Mouse (Mus musculus) macrophage (primary cell): ENCODE results near the gene Lpgat1. TPM values are rescaled to one million over a fixed set of nuclear protein-coding genes. Genes with fewer than 3 reads are reported as not detected.

Source experiments
- H3K27ac ChIP-seq: fragments of 350-480 bp; formaldehyde crosslinking; 2 replicates; pipeline ENCODE4 v1.9.0; 2021
- H3K36me3 ChIP-seq: fragments of 350-480 bp; formaldehyde crosslinking; 2 replicates; pipeline ENCODE4 v1.9.0; 2021; ENCODE audit errors: inconsistent target
- H3K4me3 ChIP-seq: fragments of 350-480 bp; formaldehyde crosslinking; 2 replicates; pipeline ENCODE4 v1.9.0; 2021; ENCODE audit errors: inconsistent target
- H3K79me2 ChIP-seq: fragments of 350-480 bp; formaldehyde crosslinking; 2 replicates; pipeline ENCODE4 v1.9.0; 2021; ENCODE audit errors: inconsistent target
- WGBS: methylation state at CpG from one replicate; pipeline ENCODE4 v1.1.7; 2026; ENCODE audit warnings: inconsistent platforms; ENCODE audit not compliant: missing documents; 5-methylcytosine and 5-hydroxymethylcytosine counted together
- polyA plus RNA-seq: library from polyadenylated mRNA; stranded (reverse); fragments of 250-400 nt; gene quantifications from 3 replicates; pipeline ENCODE4 v1.2.4, GENCODE M21; 2018; ENCODE audit warnings: inconsistent platforms

The Lpgat1 gene
- polyA plus RNA-seq, 1 experiment from 2014 or later: 26.3 TPM

DNA sequence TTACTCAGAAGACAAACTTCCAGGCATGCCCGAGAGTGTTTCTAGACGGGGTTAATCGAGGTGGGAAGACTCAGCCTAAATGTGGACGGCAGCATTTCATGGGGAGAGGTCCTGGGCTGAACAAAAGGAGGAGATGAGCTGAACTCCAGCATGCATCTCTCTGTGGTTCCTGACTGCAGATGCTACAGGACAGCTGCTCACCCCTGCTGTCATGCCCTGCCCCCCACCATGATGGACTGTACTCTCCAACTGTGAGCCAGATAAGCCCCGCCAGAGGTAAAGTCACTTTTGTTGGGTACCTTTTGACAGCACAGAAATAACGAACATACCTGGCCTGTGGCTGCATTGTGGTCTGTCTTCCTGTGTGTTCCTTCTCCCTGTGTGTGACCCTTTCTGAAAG is 88.2 kb downstream of the Lpgat1 start:
- H3K4me3 ChIP-seq: no peak overlapping the region
- 84% methylated on average over 6 of the region's 6 CpGs for WGBS
- H3K27ac ChIP-seq: no peak overlapping the region
- no peaks in the 10 kb centered on the region for H3K79me2 ChIP-seq
- H3K36me3 ChIP-seq: no peaks in the 10 kb centered on the region

DNA sequence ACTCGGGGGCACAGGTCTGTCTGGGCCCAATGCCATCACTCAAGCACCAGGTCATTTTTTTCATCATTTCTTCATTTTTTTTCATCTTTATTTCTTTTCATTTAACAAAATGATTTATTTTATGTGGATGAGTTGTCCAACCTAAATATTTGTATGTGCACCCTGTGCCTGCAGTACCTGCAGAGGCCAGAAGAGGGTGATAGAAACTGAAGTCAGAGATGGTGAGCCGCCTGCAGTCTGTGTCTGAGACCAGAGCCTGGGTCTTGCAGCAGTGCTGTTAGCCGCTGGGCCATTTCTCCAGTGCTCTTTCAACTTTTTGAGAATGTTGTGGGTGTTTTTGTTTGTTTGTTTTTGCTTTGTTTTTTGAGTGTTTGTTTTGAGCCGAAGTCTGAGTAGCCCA is 89.1 kb downstream of the Lpgat1 start:
- Histone ChIP-seq H3K4me3 (no peak overlapping the region), H3K79me2 (no peaks in the 10 kb centered on the region), H3K36me3 (no peaks in the 10 kb centered on the region), H3K27ac (no peak overlapping the region)
- 88% methylated on average over 2 of the region's 4 CpGs for WGBS

DNA sequence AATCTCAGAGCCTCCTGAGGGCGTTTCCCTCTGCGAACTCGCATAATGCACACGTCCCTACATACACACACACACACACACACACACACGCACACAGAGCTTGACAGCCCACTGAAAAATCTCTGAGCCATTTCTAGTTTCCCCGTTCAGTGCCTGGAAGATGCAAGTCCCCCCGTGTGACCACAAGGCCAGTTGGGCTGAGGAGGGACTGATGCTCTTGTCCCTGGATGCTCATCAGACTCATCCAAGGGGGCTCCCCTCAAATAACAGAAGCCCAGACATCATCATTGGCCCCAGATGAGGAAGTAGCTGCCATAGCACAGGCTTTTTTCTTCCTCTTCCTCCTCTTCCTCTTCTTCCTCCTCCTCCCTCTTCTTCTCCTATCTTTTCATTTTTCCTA is 90.3 kb downstream of the Lpgat1 start:
- H3K27ac ChIP-seq: no peak overlapping the region
- WGBS: 93% methylated on average over 7 of the region's 7 CpGs
- no peaks in the 10 kb centered on the region for H3K36me3 ChIP-seq
- no peaks in the 10 kb centered on the region for H3K79me2 ChIP-seq
- no peak overlapping the region for H3K4me3 ChIP-seq

DNA sequence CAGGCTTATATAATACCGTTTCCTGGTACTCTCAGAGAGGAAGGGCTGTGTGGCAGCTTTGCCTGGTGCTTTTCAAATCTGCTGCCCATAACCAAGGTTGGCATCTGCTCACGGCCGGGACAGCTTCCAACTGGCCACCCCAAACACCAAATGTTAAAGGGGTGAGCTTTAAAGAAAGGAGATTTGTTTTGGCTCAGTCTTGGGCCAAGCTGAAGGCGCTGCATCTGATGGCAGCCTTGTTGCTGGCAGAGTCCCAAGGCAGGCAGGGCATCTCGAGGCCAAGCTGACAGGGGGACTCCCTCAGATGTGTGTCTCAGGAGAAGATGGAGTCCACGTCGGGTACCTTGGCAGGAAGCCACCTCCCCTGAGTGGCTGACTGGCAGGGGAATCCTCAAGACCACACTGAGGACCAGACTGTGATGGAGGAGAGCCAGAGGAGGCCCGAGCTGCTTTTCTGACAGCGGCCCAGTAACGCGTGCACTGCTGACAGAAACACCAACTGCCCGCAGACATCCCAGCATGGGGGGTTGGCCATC is 91.1 kb downstream of the Lpgat1 start:
- Histone ChIP-seq H3K36me3 (no peaks in the 10 kb centered on the region), H3K27ac (no peak overlapping the region), H3K79me2 (no peaks in the 10 kb centered on the region), H3K4me3 (no peak overlapping the region)
- WGBS: 50% methylated on average over 12 of the region's 12 CpGs

DNA sequence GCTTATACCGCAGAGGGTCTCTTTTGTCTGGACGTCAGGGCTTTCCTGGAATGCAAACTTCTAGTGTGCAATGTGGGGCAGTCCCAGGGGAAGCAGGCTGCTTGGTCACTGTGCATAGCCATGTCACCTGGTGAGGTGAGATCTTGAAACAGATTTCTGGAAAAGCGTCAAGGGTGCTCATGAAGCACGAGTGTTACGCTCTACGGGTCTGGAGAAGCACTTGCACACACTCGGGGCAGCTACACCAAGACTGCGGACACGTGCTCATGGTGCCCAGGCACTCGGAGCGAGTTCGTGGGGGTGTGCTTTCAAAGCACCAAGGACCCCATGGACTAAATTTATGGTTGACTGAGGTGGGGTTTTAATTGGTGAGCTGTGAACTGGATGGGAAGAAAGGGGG is 94.1 kb downstream of the Lpgat1 start:
- Histone ChIP-seq H3K4me3 (no peak overlapping the region), H3K27ac (no peak overlapping the region), H3K79me2 (no peaks in the 10 kb centered on the region), H3K36me3 (no peaks in the 10 kb centered on the region)
- 97% methylated on average over 12 of the region's 12 CpGs for WGBS

DNA sequence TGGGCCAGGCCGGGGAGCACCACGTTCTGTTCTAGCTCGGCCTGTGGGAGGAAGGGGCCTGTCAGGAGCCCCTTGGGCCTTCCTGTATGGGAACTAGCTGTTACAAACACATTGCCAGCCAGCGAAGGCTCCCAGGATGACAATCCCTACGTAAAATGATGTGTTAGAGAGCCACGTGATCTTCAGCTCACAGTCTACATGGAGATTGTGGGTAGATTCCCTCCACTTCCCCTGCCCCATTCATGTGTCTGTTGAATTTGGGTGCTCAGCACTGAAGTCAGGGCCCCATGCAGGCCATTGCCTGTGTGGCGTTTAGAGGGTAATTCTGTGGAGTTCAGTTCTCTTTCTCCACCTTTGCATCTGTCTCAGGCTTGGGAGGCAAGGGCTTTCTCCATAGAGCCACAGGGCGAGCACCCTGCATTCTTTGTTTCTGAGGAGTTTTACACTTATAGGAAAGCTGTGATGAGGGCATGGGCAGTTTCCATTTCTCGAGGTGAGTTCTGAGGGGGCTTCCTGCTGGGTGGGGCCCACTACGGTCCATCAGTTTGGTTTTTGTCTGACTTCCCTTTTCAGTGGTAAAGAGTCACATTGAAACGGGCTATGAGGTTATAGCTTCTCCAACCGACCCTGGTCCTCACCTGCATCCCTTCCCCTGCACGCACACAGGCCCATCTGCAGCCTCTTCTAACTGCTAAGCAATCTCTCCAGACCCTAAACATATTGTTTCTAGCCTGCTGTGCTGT is 95.5 kb downstream of the Lpgat1 start:
- 75% methylated on average over 11 of the region's 13 CpGs for WGBS
- Histone ChIP-seq H3K27ac (no peak overlapping the region), H3K4me3 (no peak overlapping the region), H3K79me2 (no peaks in the 10 kb centered on the region), H3K36me3 (no peaks in the 10 kb centered on the region)

DNA sequence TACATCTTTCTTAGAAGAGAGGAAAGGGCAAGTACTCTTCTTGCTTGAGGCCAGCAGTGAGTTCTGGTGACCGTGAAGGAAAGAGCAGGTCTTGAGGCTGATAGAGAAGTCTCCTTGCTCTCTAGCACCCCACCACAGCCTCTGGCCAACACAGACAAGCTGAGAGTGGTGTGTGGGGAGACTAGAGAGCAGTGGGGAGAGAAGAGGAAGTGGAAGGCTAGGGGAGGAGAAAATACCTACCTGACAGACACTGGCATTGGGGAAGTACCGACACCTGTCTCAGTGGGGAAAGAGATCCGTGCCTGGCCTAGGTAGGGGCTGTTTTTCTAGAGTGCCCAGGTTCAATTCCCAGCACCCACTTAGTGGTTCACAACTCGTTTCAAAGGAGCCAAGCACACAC is 96.6 kb downstream of the Lpgat1 start:
- 30% methylated on average over 4 of the region's 4 CpGs for whole genome bisulfite sequencing
- Histone ChIP-seq H3K4me3 (no peak overlapping the region), H3K79me2 (no peaks in the 10 kb centered on the region), H3K27ac (no peak overlapping the region), H3K36me3 (no peaks in the 10 kb centered on the region)

DNA sequence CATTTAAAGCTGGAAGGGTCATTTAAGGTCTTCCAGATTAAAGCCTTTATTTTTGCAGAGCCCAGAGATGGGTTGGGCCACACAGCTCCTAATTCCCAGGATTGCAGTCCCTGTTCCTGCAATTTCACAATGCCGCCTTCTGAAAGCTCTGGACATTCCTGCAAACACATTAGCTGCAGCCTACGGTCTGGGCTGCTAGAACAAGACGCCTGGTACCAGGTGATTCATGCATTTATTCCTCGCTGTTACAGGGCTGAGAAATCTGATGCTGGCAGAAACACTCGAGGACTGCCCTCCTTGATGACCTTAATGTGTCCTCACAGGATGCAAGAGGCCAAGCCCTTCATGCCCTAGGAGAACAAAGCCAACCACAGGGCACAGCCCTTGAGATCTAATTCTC is 97.3 kb downstream of the Lpgat1 start:
- 94% methylated on average over 5 of the region's 5 CpGs for WGBS
- Histone ChIP-seq H3K36me3 (no peaks in the 10 kb centered on the region), H3K4me3 (no peak overlapping the region), H3K27ac (no peak overlapping the region), H3K79me2 (no peaks in the 10 kb centered on the region)

DNA sequence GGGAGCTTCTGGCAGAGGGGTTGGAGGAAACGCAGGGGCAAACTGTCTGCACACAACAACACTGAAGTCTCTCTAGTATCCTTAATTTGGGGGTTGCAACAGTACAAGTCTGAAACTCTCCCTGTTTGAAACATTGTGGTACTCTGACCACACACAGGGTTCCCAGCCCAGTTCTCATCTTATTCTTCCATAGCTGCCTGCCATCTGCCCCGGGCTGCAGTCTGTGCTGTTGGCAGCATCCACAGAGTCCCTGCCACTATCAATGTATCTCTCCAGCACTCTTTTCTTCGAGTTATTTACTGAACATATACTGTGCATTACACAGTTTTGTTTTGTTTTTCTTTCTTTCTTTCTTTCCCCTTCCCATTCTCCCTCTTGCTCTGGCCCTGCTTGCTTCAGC is 99.0 kb downstream of the Lpgat1 start:
- Histone ChIP-seq H3K4me3 (no peak overlapping the region), H3K27ac (no peak overlapping the region), H3K36me3 (no peaks in the 10 kb centered on the region), H3K79me2 (no peaks in the 10 kb centered on the region)
- 83% methylated on average over 3 of the region's 3 CpGs for WGBS

DNA sequence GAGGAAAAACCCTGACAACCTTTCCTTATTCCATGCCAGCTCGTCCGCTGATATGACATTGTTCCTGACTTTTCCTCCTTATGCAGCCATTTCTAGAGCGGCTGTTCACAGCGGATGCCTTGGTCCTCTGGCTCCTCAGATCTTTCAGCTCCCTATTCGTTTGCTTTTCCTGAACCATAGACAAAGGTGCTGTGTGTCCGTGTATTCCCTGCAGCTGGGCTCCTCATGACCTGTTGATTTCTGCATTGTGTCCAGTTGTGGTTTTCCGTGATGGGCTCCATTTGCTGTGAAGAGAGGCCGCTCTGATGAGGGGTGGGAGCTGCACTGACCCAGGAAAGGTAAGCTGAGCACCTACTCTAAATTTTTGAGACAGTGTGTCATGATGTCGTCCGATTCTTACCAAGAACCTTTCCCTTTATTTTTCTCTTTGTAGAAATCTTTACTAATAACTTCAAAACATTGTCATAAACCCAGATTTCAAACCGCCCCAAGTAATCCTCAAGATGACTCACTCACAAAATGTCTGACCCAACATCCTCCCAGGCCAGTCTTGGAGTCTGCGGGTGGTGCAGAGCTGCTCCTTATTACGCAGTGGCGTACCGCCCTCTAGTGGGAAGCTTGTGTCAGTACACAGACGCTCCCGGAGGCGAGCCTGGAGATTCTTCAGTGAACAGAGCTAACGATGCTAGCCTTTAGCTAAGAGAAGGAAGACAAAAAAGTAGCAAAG is 99.9 kb downstream of the Lpgat1 start:
- Histone ChIP-seq H3K4me3 (no peak overlapping the region), H3K36me3 (no peaks in the 10 kb centered on the region), H3K79me2 (no peaks in the 10 kb centered on the region), H3K27ac (no peak overlapping the region)
- WGBS: 46% methylated on average over 19 of the region's 19 CpGs

DNA sequence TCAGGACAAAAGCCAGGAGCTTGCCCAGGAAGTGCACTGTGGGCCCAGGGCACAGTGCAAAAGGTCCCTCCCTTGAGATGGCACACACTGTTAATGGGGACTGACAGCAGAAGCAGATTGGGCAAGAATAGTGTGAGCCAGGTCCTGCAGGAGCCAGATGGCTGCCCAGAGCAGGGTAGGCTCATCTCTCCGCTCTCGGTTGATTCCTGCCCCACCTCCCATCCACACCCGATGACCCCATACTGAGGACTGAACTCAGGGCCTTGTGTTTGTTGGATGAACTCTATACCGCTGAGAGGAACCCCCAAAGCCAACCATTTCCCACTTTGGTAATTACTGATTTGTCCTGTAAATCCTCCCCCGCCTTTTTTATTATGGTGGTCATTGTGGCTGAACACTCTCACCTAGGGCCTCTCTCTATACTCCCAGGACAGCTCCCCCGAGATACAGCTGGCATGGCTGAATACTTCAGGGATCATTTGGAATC is 100.6 kb downstream of the Lpgat1 start:
- 60% methylated on average over 6 of the region's 6 CpGs for WGBS
- Histone ChIP-seq H3K36me3 (no peaks in the 10 kb centered on the region), H3K4me3 (no peak overlapping the region), H3K79me2 (no peaks in the 10 kb centered on the region), H3K27ac (no peak overlapping the region)

DNA sequence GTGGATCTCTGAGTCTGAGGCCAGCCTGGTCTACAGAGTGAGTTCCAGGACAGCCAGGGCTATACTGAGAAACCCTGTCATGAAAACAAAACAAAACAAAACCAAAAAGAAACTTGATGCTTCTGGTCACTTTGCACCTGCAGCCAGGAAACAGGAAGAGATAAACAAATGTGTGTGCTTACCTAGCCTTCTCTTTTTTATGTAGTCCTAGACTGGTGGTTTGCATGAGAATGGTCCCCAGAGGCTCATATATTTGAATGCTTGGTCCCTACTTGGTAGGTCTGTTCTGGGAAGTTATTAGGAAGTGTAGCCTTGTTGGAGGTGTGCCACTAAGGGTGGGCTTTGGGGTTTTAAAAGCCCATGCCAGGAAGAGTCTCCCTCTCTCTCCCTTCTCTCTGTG is 101.4 kb downstream of the Lpgat1 start:
- H3K79me2 ChIP-seq: no peaks in the 10 kb centered on the region
- H3K27ac ChIP-seq: no peak overlapping the region
- H3K36me3 ChIP-seq: no peaks in the 10 kb centered on the region
- H3K4me3 ChIP-seq: no peak overlapping the region

DNA sequence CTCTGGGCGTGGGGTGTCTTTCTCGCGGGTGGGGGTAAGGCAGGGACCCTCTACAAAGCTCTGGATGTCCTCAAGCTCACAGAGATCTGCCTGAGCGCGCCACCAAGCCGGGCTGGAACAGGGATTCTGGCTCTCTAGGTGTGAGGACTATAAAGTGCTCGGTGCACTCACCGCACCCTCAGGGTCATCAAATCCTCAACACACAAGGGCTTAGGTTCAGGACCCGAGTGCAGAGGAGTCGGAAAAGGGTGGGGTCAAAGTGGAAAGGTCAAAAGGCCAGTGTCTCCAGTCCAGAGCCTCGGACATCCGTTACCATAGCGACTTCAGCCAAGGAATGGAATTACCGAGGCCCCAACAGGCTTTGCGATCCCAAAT is 103.3 kb downstream of the Lpgat1 start:
- Histone ChIP-seq H3K27ac (no peak overlapping the region), H3K36me3 (no peaks in the 10 kb centered on the region), H3K79me2 (no peaks in the 10 kb centered on the region), H3K4me3 (peak overlapping the region; percentile 49)
- 12% methylated on average over 14 of the region's 15 CpGs for WGBS

DNA sequence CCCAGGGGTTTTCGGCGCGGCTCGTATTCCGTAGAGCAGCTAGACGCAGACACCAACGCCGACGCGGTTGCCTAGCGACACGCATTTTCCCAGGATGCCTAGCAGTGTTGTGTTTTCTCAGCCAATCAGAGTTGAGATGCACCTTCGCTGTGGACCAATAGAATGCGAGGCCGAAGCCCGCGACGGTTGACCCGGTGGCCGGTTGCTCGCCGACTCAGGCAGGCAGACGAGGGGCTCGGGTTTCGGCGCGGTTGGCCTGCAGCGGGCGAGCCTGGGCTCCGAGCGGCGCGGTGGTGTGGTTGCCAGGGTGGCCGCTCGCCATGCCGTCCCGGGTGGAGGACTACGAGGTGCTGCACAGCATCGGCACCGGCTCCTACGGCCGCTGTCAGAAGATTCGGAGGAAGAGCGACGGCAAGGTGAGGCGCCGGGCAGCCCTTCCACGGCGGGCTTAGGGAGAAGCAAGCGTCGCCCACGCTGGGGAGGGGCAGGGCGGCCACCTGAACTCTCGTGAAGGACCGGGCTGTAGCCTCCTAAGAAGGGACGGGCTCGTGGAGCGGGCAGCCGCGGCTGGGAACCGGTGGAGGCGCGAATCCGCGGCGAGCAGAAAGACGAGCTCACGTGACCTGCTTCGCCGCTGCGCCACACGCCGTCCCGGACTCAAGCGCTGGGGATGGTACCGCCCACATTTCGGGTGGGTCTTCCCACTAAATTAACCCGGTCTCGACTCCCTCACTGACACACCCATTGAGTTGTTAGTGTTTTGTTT is 103.9 kb downstream of the Lpgat1 start, which contains the start of gene Nek2:
Nek2 (plus strand) TSS at position 119 of the 766 bp plus-strand sequence.
- under 1% methylated on average over 75 of the region's 79 CpGs for WGBS
- Histone ChIP-seq H3K79me2 (no peaks in the 10 kb centered on the region), H3K36me3 (no peaks in the 10 kb centered on the region), H3K27ac (no peak within 1 kb of the TSS), H3K4me3 (peak within 1 kb of the TSS; percentile 49)

DNA sequence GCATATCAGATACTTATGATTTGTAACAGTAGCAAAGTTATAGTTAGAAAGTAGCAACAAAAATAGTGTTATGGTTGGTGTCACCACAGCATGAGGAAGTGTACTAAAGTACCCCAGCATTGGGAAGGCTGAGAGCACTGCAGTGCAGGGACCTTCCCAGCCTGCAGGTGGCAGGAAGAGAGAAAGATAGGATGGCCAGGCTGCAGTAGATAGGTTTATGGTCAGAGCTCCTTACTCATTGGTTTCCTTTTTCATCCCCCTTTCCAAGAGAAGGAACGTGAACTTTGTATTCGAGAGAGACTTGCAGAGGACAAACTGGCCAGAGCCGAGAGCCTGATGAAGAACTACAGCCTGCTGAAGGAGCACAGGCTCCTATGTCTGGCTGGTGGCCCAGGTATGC is 111.5 kb downstream of the Lpgat1 start:
- Histone ChIP-seq H3K79me2 (no peaks in the 10 kb centered on the region), H3K4me3 (no peak overlapping the region), H3K27ac (no peak overlapping the region), H3K36me3 (no peaks in the 10 kb centered on the region)
- 63% methylated on average over 2 of the region's 3 CpGs for WGBS
